Mouse (Mus musculus) olfactory bulb, adult 2 months (tissue): Measurements from ENCODE around the gene Slc16a7. TPM values are rescaled to one million over a fixed set of nuclear protein-coding genes. Genes with fewer than 3 reads are reported as not detected.

Experiments
- H3K27ac ChIP-seq: fragments of 200-500 bp; 2 replicates; pipeline ENCODE4 v1.5.1; 2012; ENCODE audit warnings: low read depth, low read length; ENCODE audit not compliant: insufficient read depth
- H3K4me1 ChIP-seq: fragments of 200-500 bp; 2 replicates; pipeline ENCODE4 v1.6.1; 2012; ENCODE audit warnings: low read length; ENCODE audit not compliant: control insufficient read depth, insufficient read depth
- H3K4me3 ChIP-seq: fragments of 200-500 bp; 2 replicates; pipeline ENCODE4 v1.5.1; 2012; ENCODE audit warnings: mild to moderate bottlenecking, low read depth, low read length, moderate library complexity; ENCODE audit not compliant: insufficient read depth
- CTCF ChIP-seq: fragments of 200-500 bp; IDR thresholded peaks from 2 replicates; pipeline ENCODE4 v1.5.1; 2012; ENCODE audit warnings: low read depth, mild to moderate bottlenecking, low read length, moderate library complexity; ENCODE audit not compliant: insufficient read depth
- POLR2A ChIP-seq: fragments of 200-500 bp; IDR thresholded peaks from 2 replicates; pipeline ENCODE4 v1.6.1; 2012; ENCODE audit warnings: mild to moderate bottlenecking, low read depth, low read length, moderate library complexity; ENCODE audit not compliant: insufficient read depth
- WGBS: fragments of 180-500 bp; shearing (Covaris S2); methylation state at CpG from one replicate; pipeline ENCODE4 v1.1.7; 2018; 5-methylcytosine and 5-hydroxymethylcytosine counted together
- polyA plus RNA-seq: library from polyadenylated mRNA; stranded (reverse); fragments of >200 nt; gene quantifications from 2 replicates; pipeline ENCODE4 v1.2.4, GENCODE M21; 2012; ENCODE audit warnings: low replicate concordance; ENCODE audit not compliant: missing spikeins, insufficient read depth, insufficient read length

Gene Slc16a7
- polyA plus RNA-seq, 1 experiment, result not detected

DNA sequence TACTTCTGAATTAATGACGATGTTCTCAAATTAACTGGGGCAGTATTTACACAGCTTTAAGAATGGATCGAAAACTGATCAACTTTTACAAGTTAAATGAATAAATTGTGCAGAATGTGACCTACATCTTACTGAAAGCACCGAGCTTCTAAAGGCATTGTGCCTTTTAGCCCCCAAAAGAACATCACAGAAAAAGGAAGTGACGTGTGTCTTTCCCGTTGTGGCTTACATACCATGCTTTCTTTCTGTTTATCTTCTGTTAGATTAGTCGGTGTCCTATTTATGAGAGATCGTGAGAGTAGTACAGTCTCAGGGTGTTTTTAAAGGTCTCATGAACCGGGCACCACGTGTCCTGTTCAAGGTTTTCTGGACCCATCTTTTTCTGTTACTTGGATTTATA lies 98.9 kb downstream of the Slc16a7 start:
- H3K4me3 ChIP-seq, result no peak overlapping the region
- H3K4me1 ChIP-seq, result no peaks in the 10 kb centered on the region
- TF ChIP-seq CTCF (no peak), POLR2A (no peak)
- WGBS, result 92% methylated on average over 9 of the region's 9 CpGs
- no peak overlapping the region for H3K27ac ChIP-seq

GRCm38 (mm10) chr10:125288560-125288959 lies 100.7 kb downstream of the Slc16a7 start:
- H3K27ac ChIP-seq, result no peak overlapping the region
- H3K4me1 ChIP-seq, result no peaks in the 10 kb centered on the region
- H3K4me3 ChIP-seq, result no peak overlapping the region
- 93% methylated on average over 6 of the region's 6 CpGs for WGBS
- no peak for TF ChIP-seq CTCF
- TF ChIP-seq POLR2A, result no peak

DNA sequence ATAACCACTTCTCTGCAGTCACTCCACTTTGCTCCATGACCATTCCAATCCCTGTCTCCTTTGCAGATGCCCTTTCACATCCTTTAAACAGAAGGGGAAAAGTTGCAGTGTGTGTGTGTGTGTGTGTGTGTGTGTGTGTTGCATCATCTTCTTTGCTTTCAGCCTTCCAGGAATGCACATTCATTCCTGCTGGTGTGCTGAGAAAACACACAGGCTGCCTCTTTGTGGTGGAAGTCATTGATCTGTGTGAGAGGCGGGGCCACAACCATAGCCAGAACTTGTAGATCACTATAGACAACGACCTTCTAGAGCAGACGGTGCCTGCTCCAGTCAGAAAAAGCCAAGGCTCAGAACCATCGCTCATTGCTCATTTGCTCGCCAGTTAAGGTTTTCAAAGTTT lies 103.9 kb downstream of the Slc16a7 start:
- Histone ChIP-seq H3K4me3 (no peak overlapping the region), H3K4me1 (no peaks in the 10 kb centered on the region), H3K27ac (no peak overlapping the region)
- TF ChIP-seq POLR2A, result no peak
- no peak for TF ChIP-seq CTCF
- 78% methylated on average over 5 of the region's 5 CpGs for WGBS

DNA sequence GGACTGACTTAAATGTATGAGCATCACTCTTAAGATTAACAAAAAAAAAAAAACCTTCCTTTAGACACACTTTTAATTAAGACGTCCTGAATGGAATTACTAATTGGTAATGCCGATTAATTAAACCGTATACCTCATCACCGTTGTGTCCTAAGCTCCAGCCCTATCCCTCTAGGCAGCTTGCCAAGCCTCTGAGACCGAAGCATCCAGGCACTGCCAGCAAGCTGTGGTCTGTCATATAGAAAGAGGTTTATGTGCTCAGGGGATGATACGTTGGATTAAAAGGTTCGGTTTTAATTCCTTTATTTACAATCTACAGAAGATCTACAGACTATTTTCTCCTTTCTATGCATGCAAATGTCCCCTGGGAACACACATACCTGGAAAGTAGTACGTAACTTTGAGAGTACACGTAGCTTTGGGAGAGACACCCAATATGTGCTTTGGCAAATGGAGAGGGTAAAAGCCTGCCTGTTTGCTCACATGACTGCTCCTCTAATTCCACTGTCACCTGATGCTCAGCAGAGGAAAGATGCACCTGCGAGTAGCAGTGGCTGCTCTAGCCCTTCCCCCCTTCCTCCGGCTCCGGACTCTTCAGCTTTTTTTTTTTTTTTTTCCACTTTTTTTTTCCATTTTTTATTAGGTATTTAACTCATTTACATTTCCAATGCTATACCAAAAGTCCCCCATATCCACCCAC lies 114.0 kb downstream of the Slc16a7 start:
- no peak overlapping the region for H3K27ac ChIP-seq
- 0 out of 2 replicates have a peak, but pooled peaks cover 2% of the 10 kb centered on the region for H3K4me1 ChIP-seq
- TF ChIP-seq POLR2A (no peak), CTCF (no peak)
- 60% methylated on average over 12 of the region's 12 CpGs for whole genome bisulfite sequencing
- H3K4me3 ChIP-seq, result no peak overlapping the region

DNA sequence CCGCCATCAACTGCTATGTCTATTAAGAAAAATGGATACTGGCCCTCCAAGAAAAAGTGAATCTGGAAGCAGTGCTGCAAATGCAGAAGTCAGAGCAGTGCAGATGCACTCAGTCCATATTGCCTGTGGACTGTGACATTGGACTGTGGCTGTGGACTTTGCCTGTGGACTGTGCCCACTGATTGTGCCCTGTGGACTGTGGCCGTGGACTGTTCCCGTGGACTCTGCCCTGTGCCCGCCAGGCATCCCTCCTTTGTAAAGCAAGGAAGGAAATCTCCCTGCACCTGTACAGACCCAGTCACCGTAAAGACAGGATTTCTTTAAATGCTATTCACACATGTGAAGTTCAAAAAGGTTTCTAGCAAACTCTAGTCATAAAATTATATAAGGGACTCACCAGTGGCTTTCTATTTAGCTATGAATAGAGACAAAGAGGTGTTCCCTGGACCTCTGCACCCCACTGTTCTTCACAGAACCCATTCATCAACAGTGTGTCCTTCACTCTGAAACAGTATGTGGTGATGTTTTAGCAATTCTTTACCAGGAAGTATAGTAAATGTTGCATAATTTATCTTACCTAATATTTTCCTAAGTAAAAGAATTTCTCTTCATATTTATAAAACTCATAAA lies 114.6 kb downstream of the Slc16a7 start:
- Histone ChIP-seq H3K4me1 (0 out of 2 replicates have a peak, but pooled peaks cover 2% of the 10 kb centered on the region), H3K27ac (no peak overlapping the region), H3K4me3 (no peak overlapping the region)
- WGBS, result 71% methylated on average over 5 of the region's 5 CpGs
- no peak for TF ChIP-seq CTCF
- TF ChIP-seq POLR2A, result no peak

- Histone ChIP-seq H3K27ac (no peak overlapping the region), H3K4me1 (0 out of 2 replicates have a peak, but pooled peaks cover 2% of the 10 kb centered on the region), H3K4me3 (no peak overlapping the region)
- TF ChIP-seq CTCF (no peak), POLR2A (no peak)
- 51% methylated on average over 7 of the region's 7 CpGs for WGBS
Measured at GRCm38 (mm10) chr10:125273759-125274158, 115.5 kb downstream of the Slc16a7 start.

- no peak for TF ChIP-seq POLR2A
- 88% methylated on average over 5 of the region's 5 CpGs for WGBS
- H3K4me3 ChIP-seq, result no peak overlapping the region
Measured at GRCm38 (mm10) chr10:125271448-125271847, 117.8 kb downstream of the Slc16a7 start.

DNA sequence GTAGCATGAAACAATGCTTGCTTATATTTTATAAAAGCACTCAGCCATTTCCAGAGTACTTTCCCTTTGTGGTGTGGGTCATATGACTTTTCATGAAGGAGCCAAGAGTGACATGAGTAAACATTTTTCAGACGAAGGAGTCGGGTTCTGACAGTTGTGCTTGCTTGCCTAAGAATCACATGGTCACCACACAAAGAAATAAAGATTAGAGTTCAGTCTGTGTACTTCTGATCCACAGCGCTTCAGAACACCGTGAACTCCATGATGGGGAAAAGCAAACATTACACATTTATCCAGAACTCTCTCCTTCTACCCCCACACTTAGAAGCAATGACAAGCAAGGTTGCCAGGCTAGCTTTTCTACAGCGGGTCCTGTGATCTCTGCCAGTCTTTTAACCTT lies 119.0 kb downstream of the Slc16a7 start:
- no peak overlapping the region for H3K27ac ChIP-seq
- no peak for TF ChIP-seq CTCF
- no peak for TF ChIP-seq POLR2A
- H3K4me3 ChIP-seq, result no peak overlapping the region
- H3K4me1 ChIP-seq, result 0 out of 2 replicates have a peak, but pooled peaks cover 2% of the 10 kb centered on the region
- 81% methylated on average over 5 of the region's 5 CpGs for WGBS

More at GRCm38 (mm10) chr10:125271448-125271847, 117.8 kb downstream of the Slc16a7 start:
- no peak overlapping the region for H3K27ac ChIP-seq
- 0 out of 2 replicates have a peak, but pooled peaks cover 2% of the 10 kb centered on the region for H3K4me1 ChIP-seq

DNA sequence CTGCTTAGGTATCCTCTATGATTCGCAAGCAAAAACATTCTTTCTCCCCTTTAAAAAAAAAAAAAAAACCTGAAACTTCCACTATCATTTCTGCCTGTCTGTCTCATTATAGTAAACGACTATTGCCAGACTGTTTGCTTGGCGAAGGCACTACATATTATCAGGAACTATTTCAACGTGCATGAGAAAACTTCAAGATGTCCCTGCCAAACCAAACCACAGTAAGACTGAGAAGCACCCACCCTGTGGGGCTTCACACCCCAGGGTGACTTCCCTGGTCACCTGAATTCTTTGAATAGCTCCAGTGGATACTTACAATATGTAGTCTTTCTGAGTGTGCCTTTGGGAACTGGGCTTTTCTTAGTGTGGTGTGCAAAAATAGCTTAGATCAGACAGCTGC lies 122.9 kb downstream of the Slc16a7 start:
- no peak overlapping the region for H3K4me3 ChIP-seq
- H3K27ac ChIP-seq, result no peak overlapping the region
- TF ChIP-seq POLR2A (no peak), CTCF (no peak)
- H3K4me1 ChIP-seq, result no peaks in the 10 kb centered on the region
- WGBS, result 70% methylated on average over 4 of the region's 4 CpGs
